Mouse (Mus musculus) layer of hippocampus, adult 11-12 months (tissue): Measurements from ENCODE around the gene Zdhhc16.

ENCODE experiments used
- DNase-seq: peaks from one replicate; pipeline ENCODE4 v3.0.0; 2022; ENCODE audit warnings: low spot score

The Zdhhc16 gene

GRCm38 (mm10) chr19:41987206-41987605 is 53.9 kb downstream of the Zdhhc16 start:
- no peak for DNase-seq

GRCm38 (mm10) chr19:41989810-41990209 is 56.5 kb downstream of the Zdhhc16 start:
- no peak for DNase-seq

GRCm38 (mm10) chr19:41991926-41992477 is 58.7 kb downstream of the Zdhhc16 start:
- no peak for DNase-seq

GRCm38 (mm10) chr19:41992971-41993370 is 59.7 kb downstream of the Zdhhc16 start:
- DNase-seq = no peak

GRCm38 (mm10) chr19:41993484-41993883 is 60.2 kb downstream of the Zdhhc16 start:
- peak; percentile 71 for DNase-seq
